Mouse (Mus musculus) heart, embryonic 11.5 days (tissue): ENCODE data around the gene Tmem121b. TPM values are rescaled to one million over a fixed set of nuclear protein-coding genes. Genes with fewer than 3 reads are reported as not detected.

ENCODE experiments used
- polyA plus RNA-seq: library from polyadenylated mRNA; unstranded; fragments of >200 nt; fragmentation: Nextera tagmentation; extraction: Ambion mirVana; gene quantifications from 2 replicates; pipeline ENCODE4 v1.2.1, GENCODE M21; 2014

Tmem121b gene
- polyA plus RNA-seq, 1 experiment from 2014 or later, result 0.09 TPM

Other genes with a start within 250 kb of the Tmem121b start
- gene D330020A13Rik, start 199.4 kb downstream of the Tmem121b start, polyA plus RNA-seq, result 0.26 and 0.34 TPM in 2 replicates
- gene B4galnt3, start 199.2 kb downstream of the Tmem121b start, polyA plus RNA-seq, result 0.17 and 0.19 TPM in 2 replicates
- 37.9 and 40.7 TPM in 2 replicates for gene Kdm5a, start 129.7 kb downstream of the Tmem121b start, polyA plus RNA-seq
- gene Ccdc77, start 129.4 kb downstream of the Tmem121b start, polyA plus RNA-seq, result 20.1 and 20.9 TPM in 2 replicates
- gene Il17ra, start 30.6 kb downstream of the Tmem121b start, polyA plus RNA-seq, result 1.9 and 4.2 TPM in 2 replicates
- gene Hdhd5, start 37.5 kb upstream of the Tmem121b start, polyA plus RNA-seq, result 13.2 and 17.5 TPM in 2 replicates
- gene Cecr2, start 172.6 kb upstream of the Tmem121b start, polyA plus RNA-seq, result 3.0 and 4.2 TPM in 2 replicates